Mouse (Mus musculus) hindbrain, embryonic 10.5 days (tissue): Measurements from ENCODE around the gene Hecw1. TPM values are rescaled to one million over a fixed set of nuclear protein-coding genes. Genes with fewer than 3 reads are reported as not detected.
"Not testable (repeated sequence)": the region's sequence is repeated elsewhere in the genome, so short reads cannot be mapped to it uniquely, and the experiment has no call there.

ENCODE experiments used
- DNase-seq: peaks from one replicate; pipeline ENCODE4 v3.0.0-alpha.2; 2017; ENCODE audit warnings: low spot score
- H3K27ac ChIP-seq: fragments of 300-500 bp; sonication (generic); 2 replicates; pipeline ENCODE4 v1.5.1; 2016; ENCODE audit warnings: mild to moderate bottlenecking, moderate library complexity
- H3K27me3 ChIP-seq: fragments of 300-500 bp; sonication (generic); 2 replicates; pipeline ENCODE4 v1.6.1; 2016; ENCODE audit warnings: mild to moderate bottlenecking; ENCODE audit not compliant: poor library complexity, insufficient read depth, severe bottlenecking
- H3K36me3 ChIP-seq: fragments of 300-500 bp; sonication (generic); 2 replicates; pipeline ENCODE4 v1.6.1; 2016; ENCODE audit warnings: mild to moderate bottlenecking, moderate library complexity
- H3K4me1 ChIP-seq: fragments of 300-500 bp; sonication (generic); replicated peaks from 2 replicates; pipeline ENCODE4 v1.6.1; 2016; ENCODE audit warnings: mild to moderate bottlenecking
- H3K4me3 ChIP-seq: fragments of 300-500 bp; sonication (generic); 2 replicates; pipeline ENCODE4 v1.5.1; 2016; ENCODE audit warnings: mild to moderate bottlenecking, moderate library complexity
- H3K9me3 ChIP-seq: fragments of 300-500 bp; sonication (generic); 2 replicates; pipeline ENCODE4 v1.6.1; 2016; ENCODE audit warnings: mild to moderate bottlenecking, moderate library complexity
- WGBS: fragments of 180-500 bp; shearing (Covaris S2); methylation state at CpG from one replicate; pipeline ENCODE4 v1.1.7; 2016; 5-methylcytosine and 5-hydroxymethylcytosine counted together
- polyA plus RNA-seq: library from polyadenylated mRNA; unstranded; fragments of >200 nt; fragmentation: Nextera tagmentation; extraction: Ambion mirVana; gene quantifications from 2 replicates; pipeline ENCODE4 v1.2.1, GENCODE M21; 2016

Gene Hecw1
- polyA plus RNA-seq, 1 experiment from 2014 or later: 7.7 TPM

- DNase-seq: no peak
- H3K4me1 ChIP-seq: no peaks in the 10 kb centered on the region
- H3K9me3 ChIP-seq: no peaks in the 10 kb centered on the region
- no peak overlapping the region for H3K4me3 ChIP-seq
- WGBS: 88% methylated on average over 1 of the region's 1 CpGs
- no peaks in the 10 kb centered on the region for H3K27me3 ChIP-seq
- H3K36me3 ChIP-seq: no peaks in the 10 kb centered on the region
- no peak overlapping the region for H3K27ac ChIP-seq
Measured at GRCm38 (mm10) chr13:14304103-14304502, 218.9 kb downstream of the Hecw1 start.

GRCm38 (mm10) chr13:14302921-14303320 lies 220.1 kb downstream of the Hecw1 start:
- 58% methylated on average over 2 of the region's 2 CpGs for WGBS
- no peak for DNase-seq
- Histone ChIP-seq H3K36me3 (no peaks in the 10 kb centered on the region), H3K4me1 (no peaks in the 10 kb centered on the region), H3K27me3 (no peaks in the 10 kb centered on the region), H3K27ac (no peak overlapping the region), H3K9me3 (no peaks in the 10 kb centered on the region), H3K4me3 (no peak overlapping the region)

GRCm38 (mm10) chr13:14290016-14290415 lies 233.0 kb downstream of the Hecw1 start:
- 15% methylated on average over 1 of the region's 1 CpGs for WGBS
- H3K27me3 ChIP-seq: no peaks in the 10 kb centered on the region

GRCm38 (mm10) chr13:14271476-14271875 lies 251.6 kb downstream of the Hecw1 start:
- H3K4me3 ChIP-seq: no peak overlapping the region
- no peaks in the 10 kb centered on the region for H3K27me3 ChIP-seq
- no peak overlapping the region for H3K27ac ChIP-seq
- no peaks in the 10 kb centered on the region for H3K9me3 ChIP-seq
- no peaks in the 10 kb centered on the region for H3K36me3 ChIP-seq
- no peaks in the 10 kb centered on the region for H3K4me1 ChIP-seq
- DNase-seq: no peak

More at GRCm38 (mm10) chr13:14290016-14290415, 233.0 kb downstream of the Hecw1 start:
- Histone ChIP-seq H3K9me3 (no peaks in the 10 kb centered on the region), H3K36me3 (no peaks in the 10 kb centered on the region), H3K27ac (no peak overlapping the region), H3K4me1 (no peaks in the 10 kb centered on the region), H3K4me3 (no peak overlapping the region)
- no peak for DNase-seq

- H3K27me3 ChIP-seq, H3K4me3 ChIP-seq, H3K36me3 ChIP-seq, H3K27ac ChIP-seq, H3K9me3 ChIP-seq, H3K4me1 ChIP-seq, DNase-seq: not testable (repeated sequence)
- WGBS: 40% methylated on average over 9 of the region's 9 CpGs
Measured at GRCm38 (mm10) chr13:14260939-14261338, 262.1 kb downstream of the Hecw1 start.

- Histone ChIP-seq H3K27me3 (no peaks in the 10 kb centered on the region), H3K4me1 (no peaks in the 10 kb centered on the region), H3K27ac (no peak overlapping the region), H3K36me3 (no peaks in the 10 kb centered on the region), H3K4me3 (no peak overlapping the region), H3K9me3 (no peaks in the 10 kb centered on the region)
- no peak for DNase-seq
- WGBS: 49% methylated on average over 2 of the region's 2 CpGs
Measured at GRCm38 (mm10) chr13:14245946-14246345, 277.1 kb downstream of the Hecw1 start.

GRCm38 (mm10) chr13:14179669-14180068 lies 343.4 kb downstream of the Hecw1 start:
- H3K27me3 ChIP-seq: no peaks in the 10 kb centered on the region
- 95% methylated on average over 3 of the region's 3 CpGs for WGBS
- DNase-seq: no peak
- no peaks in the 10 kb centered on the region for H3K9me3 ChIP-seq
- no peaks in the 10 kb centered on the region for H3K4me1 ChIP-seq
- peaks cover 25% of the 10 kb centered on the region for H3K36me3 ChIP-seq
- no peak overlapping the region for H3K4me3 ChIP-seq
- H3K27ac ChIP-seq: no peak overlapping the region

- 96% methylated on average over 1 of the region's 1 CpGs for WGBS
- Histone ChIP-seq H3K27ac (no peak overlapping the region), H3K36me3 (peaks cover 16% of the 10 kb centered on the region), H3K4me3 (no peak overlapping the region), H3K9me3 (no peaks in the 10 kb centered on the region), H3K27me3 (no peaks in the 10 kb centered on the region), H3K4me1 (no peaks in the 10 kb centered on the region)
- DNase-seq: no peak
Measured at GRCm38 (mm10) chr13:14177989-14178388, 345.0 kb downstream of the Hecw1 start.

Other genes with a start within 250 kb of the Hecw1 start
- gene Mrpl32, start 89.9 kb upstream of the Hecw1 start, polyA plus RNA-seq: 103 and 106 TPM in 2 replicates
- 235 and 237 TPM in 2 replicates for gene Psma2, start 90.0 kb upstream of the Hecw1 start, polyA plus RNA-seq
- 30.8 and 31.3 TPM in 2 replicates for gene AW209491, start 106.9 kb upstream of the Hecw1 start, polyA plus RNA-seq